Mouse (Mus musculus): ENCODE results near the gene Mut.

The Mut gene

GRCm38 (mm10) chr17:40934420-40935231 is at the start of gene Mut, which contains the start of gene Cenpq:
Mut (plus strand) TSS chr17:40934685.
Cenpq (minus strand) TSS chr17:40935047.
- peak; percentile 95 for DNase-seq (ENCODE audit: low spot score)

- DNase-seq (ENCODE audit: low spot score): no peak
Observed at GRCm38 (mm10) chr17:40885155-40885554, 49.3 kb upstream of the Mut start.

- no peak for DNase-seq (ENCODE audit: low spot score)
Observed at GRCm38 (mm10) chr17:40887849-40888536, 46.5 kb upstream of the Mut start.

GRCm38 (mm10) chr17:40896863-40897262 is 37.6 kb upstream of the Mut start:
- no peak for DNase-seq (ENCODE audit: low spot score)

DNA sequence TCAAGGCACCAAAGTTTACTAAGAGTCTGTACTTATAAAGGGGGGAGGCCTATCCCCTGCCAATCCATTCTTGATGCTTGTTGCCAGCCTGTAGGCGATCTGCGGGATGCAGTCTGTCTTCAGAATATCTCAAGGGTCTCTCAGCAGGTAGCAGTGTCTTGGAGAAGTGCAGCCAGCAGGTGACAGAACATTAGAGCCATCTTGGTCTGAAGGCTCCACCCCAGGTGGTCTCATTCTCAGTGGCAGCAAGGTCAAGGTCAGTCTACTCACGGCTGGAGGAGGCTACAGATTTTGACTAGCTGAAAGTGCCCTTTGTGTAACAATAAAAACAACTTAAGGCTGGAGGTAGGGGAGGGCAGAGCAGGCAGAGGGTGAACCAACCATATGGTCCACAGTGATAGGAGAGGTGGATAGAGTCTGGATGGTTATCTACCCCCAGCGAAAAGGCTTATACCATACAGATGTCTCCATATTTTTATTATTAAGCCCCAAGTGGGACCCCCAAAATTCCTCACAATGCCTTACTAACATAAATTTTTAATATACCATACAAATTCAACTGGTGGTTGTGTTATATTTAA is 34.6 kb upstream of the Mut start:
- no peak for DNase-seq (ENCODE audit: low spot score)

GRCm38 (mm10) chr17:40903345-40903744 is 31.1 kb upstream of the Mut start:
- DNase-seq (ENCODE audit: low spot score): no peak

GRCm38 (mm10) chr17:40904056-40904597 is 30.4 kb upstream of the Mut start:
- no peak for DNase-seq (ENCODE audit: low spot score)

DNA sequence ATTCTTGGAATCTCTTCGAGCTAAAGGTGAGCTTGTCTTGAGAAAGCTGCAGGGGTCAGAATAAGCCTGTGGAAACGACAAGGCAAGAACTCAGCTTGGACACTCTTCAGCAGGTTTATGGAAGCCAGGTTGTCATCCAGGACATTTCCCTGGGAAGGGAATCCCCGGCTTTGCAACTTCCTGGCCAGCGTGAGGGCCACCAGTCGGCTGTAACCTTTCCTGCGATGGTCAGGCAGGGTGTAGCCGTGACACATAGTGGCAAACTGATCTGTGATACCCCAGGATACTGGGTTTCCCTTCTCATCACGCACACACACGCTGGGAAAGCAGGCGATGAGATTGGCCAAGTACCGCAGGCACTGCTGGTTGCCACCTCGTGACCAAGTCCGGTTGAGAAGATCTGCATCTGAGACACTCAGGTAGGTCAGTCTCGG is 29.7 kb upstream of the Mut start:
- DNase-seq (ENCODE audit: low spot score): no peak

GRCm38 (mm10) chr17:40914250-40914649 is 20.2 kb upstream of the Mut start, which contains the start of gene Glyatl3:
Glyatl3 (minus strand) TSS chr17:40914350.
- DNase-seq (ENCODE audit: low spot score): no peak

GRCm38 (mm10) chr17:40915499-40915898 is 19.0 kb upstream of the Mut start:
- DNase-seq (ENCODE audit: low spot score): no peak

DNA sequence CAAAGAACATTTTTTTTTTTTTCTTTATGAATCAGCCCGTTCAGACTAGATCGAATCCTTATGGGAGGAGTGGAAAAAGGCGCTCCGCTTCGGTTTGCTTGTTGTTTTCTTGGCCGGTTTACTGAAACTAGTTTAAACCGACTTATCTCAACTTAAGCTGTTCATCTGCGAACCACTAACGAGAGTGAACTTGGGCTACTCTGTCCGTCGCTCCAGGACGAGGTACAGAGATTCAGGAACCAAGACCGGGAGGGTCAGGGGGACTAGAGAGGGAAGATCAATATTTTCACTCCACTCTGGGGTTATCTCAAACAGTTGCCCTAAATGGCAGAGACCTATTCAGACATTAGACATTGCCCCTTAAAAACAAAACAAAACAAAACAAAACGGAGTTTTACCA is 500 bp upstream of the Mut start:
- DNase-seq (ENCODE audit: low spot score): no peak

GRCm38 (mm10) chr17:40948518-40948917 is 14.0 kb downstream of the Mut start:
- no peak for DNase-seq (ENCODE audit: low spot score)

DNA sequence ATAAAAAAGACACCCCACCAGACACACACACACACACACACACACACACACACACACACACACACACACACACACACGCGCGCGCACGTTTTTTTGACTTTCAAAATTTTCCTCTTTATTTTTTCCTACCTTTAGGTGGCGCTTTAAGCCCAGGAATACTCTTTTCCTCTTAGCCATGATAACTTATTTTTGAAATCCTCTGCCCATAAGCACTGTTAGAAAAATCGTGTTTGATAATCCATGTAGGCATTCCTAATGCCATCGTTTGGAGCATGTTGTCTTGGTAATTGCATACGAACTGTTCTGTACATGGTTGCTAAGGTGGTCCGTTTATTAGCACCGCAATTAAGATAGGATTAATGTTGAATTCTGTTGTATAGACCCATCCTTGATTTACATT is 43.4 kb downstream of the Mut start:
- DNase-seq (ENCODE audit: low spot score): no peak

DNA sequence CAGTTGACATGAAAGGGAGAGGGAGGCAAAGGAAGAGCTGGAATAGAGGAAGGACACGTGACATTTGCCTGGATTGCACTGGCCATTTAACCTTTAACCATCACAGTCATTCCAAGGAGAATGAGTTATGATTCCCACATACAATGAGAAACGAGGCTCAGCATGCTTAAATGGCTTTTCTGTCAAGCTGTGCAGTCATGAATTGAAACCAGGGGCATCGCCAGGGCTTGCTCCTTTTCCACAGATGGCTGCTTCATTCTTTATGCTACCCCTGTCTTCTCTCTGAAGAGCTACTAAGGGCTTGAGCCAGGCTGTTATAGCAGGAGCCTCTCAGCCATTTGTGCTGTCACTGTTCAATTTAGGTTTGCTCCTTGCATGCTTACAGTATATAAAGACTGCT is 57.6 kb downstream of the Mut start:
- no peak for DNase-seq (ENCODE audit: low spot score)
